ENCODE assay signal across 11 mouse cellular contexts in the genomic region with DNA sequence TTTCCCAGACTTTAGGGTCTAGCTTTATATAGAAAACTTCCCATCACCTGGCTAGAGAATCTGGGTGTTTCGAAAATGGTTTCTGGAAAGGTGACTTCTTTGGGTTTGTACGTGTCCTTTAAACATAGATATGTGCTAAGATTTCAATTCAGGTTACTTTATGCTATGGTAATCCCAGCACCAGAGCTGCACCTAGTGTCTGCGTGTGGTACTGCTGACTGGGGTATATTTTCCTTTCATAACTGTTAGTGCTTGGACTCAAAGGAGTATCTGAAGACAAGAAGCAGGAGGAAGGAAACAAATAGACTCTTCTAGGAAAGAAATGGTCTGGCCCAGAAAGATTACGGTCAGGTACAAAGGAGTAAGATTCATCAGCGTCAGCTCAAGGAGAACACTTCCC. TPM values are rescaled to one million over a fixed set of nuclear protein-coding genes. Genes with fewer than 3 reads are reported as not detected.
DNase-seq lines count a peak whose midpoint lies in the region; ATAC-seq lines count a peak whose summit lies in the region.
"Had no signal": no experiment of that assay in that cellular context is flagged by ENCODE, and none has a peak within 500 bp of the region (broad histone marks: within the 10 kb centered on the region; RNA-seq: fewer than 3 reads in every experiment).

No protein-coding gene starts in this region.

- 78% methylated on average over 5 of the region's 5 CpGs for WGBS in midbrain, embryonic 14.5 days
- 81% methylated on average over 5 of the region's 5 CpGs for WGBS in midbrain, embryonic 16.5 days
- WGBS in hindbrain, embryonic 13.5 days = 82% methylated on average over 5 of the region's 5 CpGs

- no peak for ATAC-seq in midbrain, embryonic 14.5 days (ENCODE audit: low FRiP score, low TSS enrichment)
- ATAC-seq in midbrain, embryonic 16.5 days = no peak
- no peak for ATAC-seq in hindbrain, embryonic 13.5 days (ENCODE audit: low FRiP score)

- no peak overlapping the region for H3K4me2 ChIP-seq in midbrain, embryonic 14.5 days (ENCODE audit: low read length)
- H3K4me2 ChIP-seq in midbrain, embryonic 16.5 days (ENCODE audit: low read length) = no peak overlapping the region
- no peak overlapping the region for H3K4me2 ChIP-seq in hindbrain, embryonic 13.5 days
- H3K4me2 ChIP-seq: embryonic facial prominence, embryonic 12.5 days had no signal

- no peaks in the 10 kb centered on the region for H3K27me3 ChIP-seq in midbrain, embryonic 14.5 days (ENCODE audit: control insufficient read depth, insufficient read depth, low read length)
- no peaks in the 10 kb centered on the region for H3K27me3 ChIP-seq in midbrain, embryonic 16.5 days (ENCODE audit: control insufficient read depth, insufficient read depth, low read depth, low read length)
- H3K27me3 ChIP-seq in hindbrain, embryonic 13.5 days = no peaks in the 10 kb centered on the region
- H3K27me3 ChIP-seq: embryonic facial prominence, embryonic 12.5 days had no signal

- H3K27ac ChIP-seq in midbrain, embryonic 14.5 days (replicated peaks; ENCODE audit: low read depth, low read length) = no peak overlapping the region
- no peak overlapping the region for H3K27ac ChIP-seq in midbrain, embryonic 16.5 days (ENCODE audit: low read length)
- no peak overlapping the region for H3K27ac ChIP-seq in hindbrain, embryonic 13.5 days
- H3K27ac ChIP-seq: embryonic facial prominence, embryonic 12.5 days; hindbrain, embryonic 10.5 days had no signal

- H3K9me3 ChIP-seq in midbrain, embryonic 14.5 days (ENCODE audit: control insufficient read depth, low read length) = no peaks in the 10 kb centered on the region
- H3K9me3 ChIP-seq in midbrain, embryonic 16.5 days (replicated peaks; ENCODE audit: control insufficient read depth, low read length, poor library complexity, severe bottlenecking) = no peaks in the 10 kb centered on the region
- no peaks in the 10 kb centered on the region for H3K9me3 ChIP-seq in hindbrain, embryonic 13.5 days
- H3K9me3 ChIP-seq: embryonic facial prominence, embryonic 12.5 days; hindbrain, embryonic 10.5 days had no signal

- no peak overlapping the region for H3K9ac ChIP-seq in midbrain, embryonic 14.5 days (replicated peaks; ENCODE audit: low read length)
- no peak overlapping the region for H3K9ac ChIP-seq in midbrain, embryonic 16.5 days (ENCODE audit: low read depth, low read length)
- H3K9ac ChIP-seq in hindbrain, embryonic 13.5 days = no peak overlapping the region
- H3K9ac ChIP-seq: embryonic facial prominence, embryonic 12.5 days had no signal

- H3K36me3 ChIP-seq in midbrain, embryonic 14.5 days (ENCODE audit: control insufficient read depth, insufficient read depth, low read length) = no peaks in the 10 kb centered on the region
- H3K36me3 ChIP-seq in midbrain, embryonic 16.5 days (ENCODE audit: control insufficient read depth, insufficient read depth, low read length) = no peaks in the 10 kb centered on the region
- H3K36me3 ChIP-seq in hindbrain, embryonic 13.5 days = no peaks in the 10 kb centered on the region
- H3K36me3 ChIP-seq: embryonic facial prominence, embryonic 12.5 days; hindbrain, embryonic 10.5 days had no signal

- H3K4me1 ChIP-seq in midbrain, embryonic 14.5 days (ENCODE audit: control insufficient read depth, insufficient read depth, low read length) = no peaks in the 10 kb centered on the region
- H3K4me1 ChIP-seq in midbrain, embryonic 16.5 days (ENCODE audit: control insufficient read depth, insufficient read depth, low read length) = no peaks in the 10 kb centered on the region
- H3K4me1 ChIP-seq in hindbrain, embryonic 13.5 days (replicated peaks) = no peaks in the 10 kb centered on the region
- H3K4me1 ChIP-seq: embryonic facial prominence, embryonic 12.5 days had no signal

- peak; percentile 31 for DNase-seq in adrenal gland, postnatal 10 days
- DNase-seq in adrenal gland, postnatal 4 days (ENCODE audit: low spot score in 2 of 2) = no peak
- peak; percentile 31 for DNase-seq in midbrain, embryonic 14.5 days
- peak; percentile 35 for DNase-seq in heart, postnatal 4 days
- peak; percentile 31 for DNase-seq in thymus, postnatal 14 days
- DNase-seq in right cerebral cortex, postnatal 10 days (ENCODE audit: low spot score in 2 of 2) = no peak

- H3K4me3 ChIP-seq in midbrain, embryonic 14.5 days (replicated peaks; ENCODE audit: low read depth, low read length) = no peak overlapping the region
- no peak overlapping the region for H3K4me3 ChIP-seq in midbrain, embryonic 16.5 days (ENCODE audit: low read depth, low read length)
- no peak overlapping the region for H3K4me3 ChIP-seq in hindbrain, embryonic 13.5 days
- H3K4me3 ChIP-seq: embryonic facial prominence, embryonic 12.5 days; hindbrain, embryonic 10.5 days had no signal

RNA-seq across cellular contexts. Expression of a gene that starts 37.9 kb away (rescaled TPM):
- total RNA-seq in adrenal gland, postnatal 10 days (2021) = 10 to 100 TPM; 12.3 to 13.9 TPM
- total RNA-seq in adrenal gland, postnatal 4 days (2021) = 1 to 10 TPM; 6.8 to 8.3 TPM
- not detected in 2 replicates for polyA plus RNA-seq in midbrain, embryonic 14.5 days (2014; fragmentation: Nextera tagmentation; extraction: Ambion mirVana)
- polyA plus RNA-seq in midbrain, embryonic 16.5 days (2015; fragmentation: Nextera tagmentation; extraction: Ambion mirVana) = not detected in 2 replicates
- 1 to 10 TPM; 1.8 to 2.2 TPM for total RNA-seq in heart, postnatal 4 days (2021)
- not detected in 2 replicates for polyA plus RNA-seq in hindbrain, embryonic 13.5 days (2015; fragmentation: Nextera tagmentation; extraction: Ambion mirVana)
- polyA plus RNA-seq: C2C12; embryonic facial prominence, embryonic 12.5 days; hindbrain, embryonic 10.5 days had no signal

RNA-seq across cellular contexts. Expression of a gene that starts 48.4 kb away (rescaled TPM):
- 100 to 1,000 TPM; 106 to 122 TPM for total RNA-seq in adrenal gland, postnatal 10 days (2021)
- 10 to 100 TPM; 59.8 to 74.8 TPM for total RNA-seq in adrenal gland, postnatal 4 days (2021)
- polyA plus RNA-seq in midbrain, embryonic 14.5 days (2014; fragmentation: Nextera tagmentation; extraction: Ambion mirVana) = 5.0 and 31.6 TPM in 2 replicates
- 13.4 and 16.8 TPM in 2 replicates for polyA plus RNA-seq in midbrain, embryonic 16.5 days (2015; fragmentation: Nextera tagmentation; extraction: Ambion mirVana)
- 10 to 100 TPM; 23.5 to 24.2 TPM for total RNA-seq in heart, postnatal 4 days (2021)
- polyA plus RNA-seq in hindbrain, embryonic 13.5 days (2015; fragmentation: Nextera tagmentation; extraction: Ambion mirVana) = 25.9 and 29.3 TPM in 2 replicates

RNA-seq across cellular contexts. Expression of a gene that starts 49.3 kb away (rescaled TPM):
- 10 to 100 TPM; 69.7 to 81.3 TPM for total RNA-seq in adrenal gland, postnatal 10 days (2021)
- total RNA-seq in adrenal gland, postnatal 4 days (2021) = 100 to 1,000 TPM; 103 to 113 TPM
- 207 and 213 TPM in 2 replicates for polyA plus RNA-seq in midbrain, embryonic 14.5 days (2014; fragmentation: Nextera tagmentation; extraction: Ambion mirVana)
- polyA plus RNA-seq in midbrain, embryonic 16.5 days (2015; fragmentation: Nextera tagmentation; extraction: Ambion mirVana) = 140 and 171 TPM in 2 replicates
- 10 to 100 TPM; 76.1 to 80.0 TPM for total RNA-seq in heart, postnatal 4 days (2021)
- 177 and 179 TPM in 2 replicates for polyA plus RNA-seq in hindbrain, embryonic 13.5 days (2015; fragmentation: Nextera tagmentation; extraction: Ambion mirVana)

Comparison
In these comparisons a context has a peak if more than half of its experiments do, and no peak if none do; other contexts are left out.
1. DNase-seq: peak in adrenal gland, postnatal 10 days (single experiment), midbrain, embryonic 14.5 days (single experiment), heart, postnatal 4 days (single experiment) and thymus, postnatal 14 days (single experiment); none in adrenal gland, postnatal 4 days (0 of 2) and right cerebral cortex, postnatal 10 days (0 of 2).